Mouse (Mus musculus): ENCODE results near the gene Olfr791.

- TF ChIP-seq POLR2A (IDR thresholded peaks at IDR 0.05; ENCODE audit: borderline replicate concordance, insufficient read depth, low read length) (no peak), CTCF (IDR thresholded peaks at IDR 0.05; ENCODE audit: borderline replicate concordance, insufficient read depth, low read depth, low read length) (no peak)
These were observed 48.3 kb upstream of the Olfr791 start for GRCm38 (mm10) chr10:129473256-129473655.

All from cerebellum, adult 2 months (tissue).